Mouse (Mus musculus): ENCODE measurements around the gene Snrnp25. TPM values are rescaled to one million over a fixed set of nuclear protein-coding genes. Genes with fewer than 3 reads are reported as not detected.

The Snrnp25 gene
- polyA plus RNA-seq, 1 experiment: 32.3 TPM

DNA sequence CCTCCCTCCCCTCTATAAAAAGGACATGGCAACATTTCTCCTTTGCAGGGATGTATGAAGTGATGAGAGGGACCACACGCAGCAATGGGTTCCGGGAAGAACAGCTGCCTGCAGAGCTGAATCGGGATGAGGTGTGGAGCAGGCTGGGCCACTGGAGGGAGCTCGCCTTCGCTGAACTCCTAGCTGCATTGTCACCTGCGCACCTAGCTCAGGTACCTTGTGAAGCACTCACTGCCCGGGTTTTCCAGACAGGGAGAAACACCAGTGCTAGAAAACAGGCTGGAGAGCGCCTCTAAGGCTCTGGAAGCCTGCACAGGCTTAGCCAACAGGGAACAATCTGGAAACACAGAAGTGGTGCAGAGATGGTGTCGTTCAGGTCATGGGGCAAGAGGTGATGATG, 43.7 kb upstream of the Snrnp25 start:
- no peaks in the 10 kb centered on the region for H3K27me3 ChIP-seq (ENCODE audit: control insufficient read depth, insufficient read depth, low read length, poor library complexity, severe bottlenecking)
- TF ChIP-seq CTCF (IDR thresholded peaks at IDR 0.05; ENCODE audit: low read depth, low read length): peak; percentile 85
- no peak for TF ChIP-seq POLR2A (IDR thresholded peaks at IDR 0.05; ENCODE audit: insufficient read depth, low read length)
- H3K36me3 ChIP-seq (ENCODE audit: control insufficient read depth, insufficient read depth, low read length, poor library complexity, severe bottlenecking): no peaks in the 10 kb centered on the region
- H3K4me3 ChIP-seq (ENCODE audit: low read depth, low read length): peak overlapping the region; percentile 67
- H3K9me3 ChIP-seq (replicated peaks; ENCODE audit: control insufficient read depth, insufficient read depth, low read length, poor library complexity, severe bottlenecking): no peaks in the 10 kb centered on the region
- H3K4me1 ChIP-seq (ENCODE audit: control insufficient read depth, insufficient read depth, low read length): peaks cover 2% of the 10 kb centered on the region
- no peak overlapping the region for H3K27ac ChIP-seq (ENCODE audit: insufficient read depth, low read length)
- H3K9ac ChIP-seq (ENCODE audit: low read depth, poor library complexity, severe bottlenecking): no peak overlapping the region

DNA sequence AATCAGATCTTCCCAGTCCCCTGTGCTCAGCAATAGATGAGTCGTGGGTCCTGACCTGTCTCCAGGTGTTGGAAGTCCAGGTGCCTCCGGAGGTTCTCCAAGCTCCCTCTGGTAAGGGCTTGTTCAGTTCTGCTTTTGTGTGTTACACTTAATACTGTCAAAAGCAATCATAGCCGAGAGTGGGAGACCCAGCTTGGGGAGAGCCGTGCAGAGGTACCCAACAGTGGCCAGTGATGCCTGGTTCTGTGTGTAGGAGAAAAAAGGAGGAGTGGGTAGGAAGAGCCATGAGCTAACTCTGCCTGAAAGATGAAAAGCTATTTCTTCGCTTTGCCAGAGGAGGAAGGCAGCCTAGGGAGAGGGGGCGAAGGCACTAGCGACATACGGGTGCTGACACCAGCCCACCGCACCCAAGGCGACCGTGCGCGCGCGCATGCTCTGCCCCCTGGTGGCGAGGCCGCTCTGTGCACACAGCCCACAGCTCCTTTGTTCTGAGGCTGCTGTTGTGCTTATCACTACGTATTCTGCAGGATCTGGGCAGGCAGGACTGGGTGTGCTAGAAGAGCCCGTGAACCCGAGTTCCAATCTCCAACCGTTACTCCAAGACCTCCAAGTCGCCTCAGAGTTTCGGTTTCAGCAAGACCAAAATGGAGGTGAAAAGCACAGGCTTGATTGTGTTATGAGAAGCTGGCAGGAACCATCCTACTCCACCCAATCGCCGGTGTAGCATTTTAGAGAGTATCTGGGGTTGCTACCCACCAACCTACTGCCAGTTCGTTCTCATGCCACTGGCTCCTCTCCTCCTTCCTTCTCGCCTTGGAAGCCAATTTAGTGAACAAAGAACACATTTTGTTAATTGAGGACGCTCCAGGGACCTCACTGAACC, 43.1 kb upstream of the Snrnp25 start:
- H3K27me3 ChIP-seq (ENCODE audit: control insufficient read depth, insufficient read depth, low read length, poor library complexity, severe bottlenecking): no peaks in the 10 kb centered on the region
- no peak for TF ChIP-seq EP300 (IDR thresholded peaks at IDR 0.05; ENCODE audit: insufficient read depth, low read depth, low read length)
- TF ChIP-seq CTCF (IDR thresholded peaks at IDR 0.05; ENCODE audit: low read depth, low read length): peak; percentile 89
- no peak for TF ChIP-seq POLR2A (IDR thresholded peaks at IDR 0.05; ENCODE audit: insufficient read depth, low read length)
- peaks cover 2% of the 10 kb centered on the region for H3K4me1 ChIP-seq (ENCODE audit: control insufficient read depth, insufficient read depth, low read length)
- peak overlapping the region; percentile 67 for H3K4me3 ChIP-seq (ENCODE audit: low read depth, low read length)
- H3K36me3 ChIP-seq (ENCODE audit: control insufficient read depth, insufficient read depth, low read length, poor library complexity, severe bottlenecking): no peaks in the 10 kb centered on the region
- no peaks in the 10 kb centered on the region for H3K9me3 ChIP-seq (replicated peaks; ENCODE audit: control insufficient read depth, insufficient read depth, low read length, poor library complexity, severe bottlenecking)
- 0 out of 2 replicates have a peak overlapping the region, but pooled peaks have one; percentile 12 for H3K9ac ChIP-seq (ENCODE audit: low read depth, poor library complexity, severe bottlenecking)
- H3K27ac ChIP-seq (ENCODE audit: insufficient read depth, low read length): no peak overlapping the region

DNA sequence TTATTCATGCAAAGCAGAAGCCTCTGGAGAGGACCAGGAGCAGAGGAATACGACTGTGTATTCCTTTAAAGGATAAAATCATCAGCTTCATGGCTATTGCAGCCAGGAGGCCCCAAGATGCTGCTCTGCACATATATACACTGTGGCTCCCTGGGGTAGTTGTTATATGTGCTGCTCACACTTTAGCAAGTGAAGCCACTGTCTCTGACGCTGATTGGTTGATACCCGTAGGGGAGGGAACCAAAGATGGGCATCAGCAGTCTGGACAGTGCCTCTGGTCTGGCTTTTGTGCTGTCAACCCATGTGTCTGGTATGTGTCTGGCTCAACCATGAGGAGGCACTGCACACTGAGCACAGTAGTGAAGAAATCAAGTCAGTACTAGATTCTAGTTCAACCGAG, 38.5 kb upstream of the Snrnp25 start:
- H3K9ac ChIP-seq (ENCODE audit: low read depth, poor library complexity, severe bottlenecking): no peak overlapping the region
- no peaks in the 10 kb centered on the region for H3K4me1 ChIP-seq (ENCODE audit: control insufficient read depth, insufficient read depth, low read length)
- TF ChIP-seq EP300 (IDR thresholded peaks at IDR 0.05; ENCODE audit: insufficient read depth, low read depth, low read length) (no peak), POLR2A (IDR thresholded peaks at IDR 0.05; ENCODE audit: insufficient read depth, low read length) (no peak), CTCF (IDR thresholded peaks at IDR 0.05; ENCODE audit: low read depth, low read length) (no peak)
- no peak overlapping the region for H3K27ac ChIP-seq (ENCODE audit: insufficient read depth, low read length)
- H3K27me3 ChIP-seq (ENCODE audit: control insufficient read depth, insufficient read depth, low read length, poor library complexity, severe bottlenecking): no peaks in the 10 kb centered on the region
- no peak overlapping the region for H3K4me3 ChIP-seq (ENCODE audit: low read depth, low read length)
- no peaks in the 10 kb centered on the region for H3K9me3 ChIP-seq (replicated peaks; ENCODE audit: control insufficient read depth, insufficient read depth, low read length, poor library complexity, severe bottlenecking)
- H3K36me3 ChIP-seq (ENCODE audit: control insufficient read depth, insufficient read depth, low read length, poor library complexity, severe bottlenecking): no peaks in the 10 kb centered on the region

DNA sequence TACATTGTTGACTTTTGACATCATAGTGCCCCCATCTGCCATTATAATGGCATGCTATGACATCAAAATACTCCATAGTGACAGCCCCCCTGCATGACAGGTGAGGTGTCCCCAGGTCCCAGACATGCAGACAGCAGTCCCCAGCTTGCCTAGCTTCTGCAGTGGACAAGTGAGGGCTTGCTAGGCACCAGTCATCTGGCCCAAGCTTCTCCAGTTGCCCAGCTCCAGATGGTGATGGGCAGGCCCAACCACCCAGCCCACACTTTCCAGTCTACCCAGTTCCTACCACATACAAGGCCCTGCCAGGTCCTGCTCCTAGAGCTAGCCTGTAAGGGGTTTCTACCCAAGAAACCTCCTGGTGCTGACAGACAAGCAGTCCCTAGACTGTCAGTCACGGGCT, 26.7 kb upstream of the Snrnp25 start:
- no peaks in the 10 kb centered on the region for H3K4me1 ChIP-seq (ENCODE audit: control insufficient read depth, insufficient read depth, low read length)
- no peak overlapping the region for H3K9ac ChIP-seq (ENCODE audit: low read depth, poor library complexity, severe bottlenecking)

DNA sequence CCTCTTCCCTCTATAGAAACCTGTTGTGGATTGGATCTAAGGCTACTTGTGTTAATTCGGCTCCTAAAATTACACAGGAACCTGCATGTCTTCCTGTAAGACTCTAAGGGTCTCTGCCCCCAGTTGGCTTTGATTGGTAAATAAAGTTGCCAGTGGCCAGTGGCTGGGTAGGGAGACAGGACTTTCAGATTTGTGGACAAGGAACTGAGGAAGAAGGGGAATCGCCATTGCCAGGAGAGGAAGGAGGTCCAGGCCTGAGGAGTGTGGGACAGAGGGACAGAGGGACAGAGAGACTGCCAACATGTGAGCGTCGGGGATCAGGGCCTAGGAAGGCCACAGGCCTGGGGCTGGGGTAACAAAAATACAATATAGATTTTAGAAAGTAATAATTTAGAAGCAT, 24.0 kb upstream of the Snrnp25 start:
- H3K27me3 ChIP-seq (ENCODE audit: control insufficient read depth, insufficient read depth, low read length, poor library complexity, severe bottlenecking): 0 out of 2 replicates have a peak, but pooled peaks cover 2% of the 10 kb centered on the region
- peaks cover 4% of the 10 kb centered on the region; the same call in 1 of the 2 replicates for H3K9me3 ChIP-seq (replicated peaks; ENCODE audit: control insufficient read depth, insufficient read depth, low read length, poor library complexity, severe bottlenecking)
- no peak overlapping the region for H3K4me3 ChIP-seq (ENCODE audit: low read depth, low read length)
- H3K9ac ChIP-seq (ENCODE audit: low read depth, poor library complexity, severe bottlenecking): no peak overlapping the region
- H3K36me3 ChIP-seq (ENCODE audit: control insufficient read depth, insufficient read depth, low read length, poor library complexity, severe bottlenecking): no peaks in the 10 kb centered on the region
- no peak overlapping the region for H3K27ac ChIP-seq (ENCODE audit: insufficient read depth, low read length)
- TF ChIP-seq CTCF (IDR thresholded peaks at IDR 0.05; ENCODE audit: low read depth, low read length): no peak
- TF ChIP-seq EP300 (IDR thresholded peaks at IDR 0.05; ENCODE audit: insufficient read depth, low read depth, low read length): no peak
- no peak for TF ChIP-seq POLR2A (IDR thresholded peaks at IDR 0.05; ENCODE audit: insufficient read depth, low read length)
- H3K4me1 ChIP-seq (ENCODE audit: control insufficient read depth, insufficient read depth, low read length): no peaks in the 10 kb centered on the region

More for the DNA sequence above, 26.7 kb upstream of the Snrnp25 start:
- Histone ChIP-seq H3K27ac (ENCODE audit: insufficient read depth, low read length) (no peak overlapping the region), H3K36me3 (ENCODE audit: control insufficient read depth, insufficient read depth, low read length, poor library complexity, severe bottlenecking) (no peaks in the 10 kb centered on the region), H3K4me3 (ENCODE audit: low read depth, low read length) (no peak overlapping the region), H3K27me3 (ENCODE audit: control insufficient read depth, insufficient read depth, low read length, poor library complexity, severe bottlenecking) (0 out of 2 replicates have a peak, but pooled peaks cover 2% of the 10 kb centered on the region), H3K9me3 (replicated peaks; ENCODE audit: control insufficient read depth, insufficient read depth, low read length, poor library complexity, severe bottlenecking) (peaks cover 4% of the 10 kb centered on the region; the same call in 1 of the 2 replicates)
- TF ChIP-seq EP300 (IDR thresholded peaks at IDR 0.05; ENCODE audit: insufficient read depth, low read depth, low read length) (no peak), POLR2A (IDR thresholded peaks at IDR 0.05; ENCODE audit: insufficient read depth, low read length) (no peak), CTCF (IDR thresholded peaks at IDR 0.05; ENCODE audit: low read depth, low read length) (no peak)

Data from ES-Bruce4 (cell line).